Mouse (Mus musculus) liver, embryonic 13.5 days (tissue): ENCODE results near the gene Sez6. TPM values are rescaled to one million over a fixed set of nuclear protein-coding genes. Genes with fewer than 3 reads are reported as not detected.
A peak's percentile ranks its signal among the peaks of the same experiment; 100 is the strongest.

Experiments
- ATAC-seq: fragments of 200-750 bp; cut with Nextera tagmentation; 2 replicates; pipeline ENCODE4 v1.8.0; 2017; ENCODE audit warnings: low read depth, mild to moderate bottlenecking, moderate number of reproducible peaks, moderate library complexity
- DNase-seq: peaks from one replicate; pipeline ENCODE4 v3.0.0; 2022
- H3K27ac ChIP-seq: fragments of 300-500 bp; sonication (generic); 2 replicates; pipeline ENCODE4 v1.5.1; 2015; ENCODE audit warnings: moderate library complexity, mild to moderate bottlenecking, inconsistent platforms
- H3K27me3 ChIP-seq: fragments of 300-500 bp; sonication (generic); 2 replicates; pipeline ENCODE4 v1.6.1; 2015; ENCODE audit warnings: mild to moderate bottlenecking, inconsistent platforms
- H3K36me3 ChIP-seq: fragments of 300-500 bp; sonication (generic); 2 replicates; pipeline ENCODE4 v1.6.1; 2015; ENCODE audit warnings: mild to moderate bottlenecking, inconsistent platforms
- H3K4me1 ChIP-seq: fragments of 300-500 bp; sonication (generic); replicated peaks from 2 replicates; pipeline ENCODE4 v1.6.1; 2015; ENCODE audit warnings: inconsistent platforms
- H3K4me2 ChIP-seq: fragments of 300-500 bp; sonication (generic); 2 replicates; pipeline ENCODE4 v1.6.1; 2015; ENCODE audit warnings: inconsistent platforms, mild to moderate bottlenecking, moderate library complexity
- H3K4me3 ChIP-seq: fragments of 300-500 bp; sonication (generic); replicated peaks from 2 replicates; pipeline ENCODE4 v1.5.1; 2015; ENCODE audit warnings: mild to moderate bottlenecking, inconsistent platforms
- H3K9ac ChIP-seq: fragments of 300-500 bp; sonication (generic); 2 replicates; pipeline ENCODE4 v1.6.1; 2015; ENCODE audit warnings: mild to moderate bottlenecking, inconsistent platforms
- H3K9me3 ChIP-seq: fragments of 300-500 bp; sonication (generic); replicated peaks from 2 replicates; pipeline ENCODE4 v1.6.1; 2016; ENCODE audit warnings: inconsistent platforms
- WGBS: fragments of 180-500 bp; shearing (Covaris S2); methylation state at CpG from one replicate; pipeline ENCODE4 v1.1.7; 2015; ENCODE audit not compliant: insufficient replicate concordance; 5-methylcytosine and 5-hydroxymethylcytosine counted together
- polyA plus RNA-seq: library from polyadenylated mRNA; unstranded; fragments of >200 nt; fragmentation: Nextera tagmentation; extraction: Ambion mirVana; gene quantifications from 2 replicates; pipeline ENCODE4 v1.2.1, GENCODE M21; 2015

The Sez6 gene
- polyA plus RNA-seq, 1 experiment from 2014 or later, result 0.20 TPM

DNA sequence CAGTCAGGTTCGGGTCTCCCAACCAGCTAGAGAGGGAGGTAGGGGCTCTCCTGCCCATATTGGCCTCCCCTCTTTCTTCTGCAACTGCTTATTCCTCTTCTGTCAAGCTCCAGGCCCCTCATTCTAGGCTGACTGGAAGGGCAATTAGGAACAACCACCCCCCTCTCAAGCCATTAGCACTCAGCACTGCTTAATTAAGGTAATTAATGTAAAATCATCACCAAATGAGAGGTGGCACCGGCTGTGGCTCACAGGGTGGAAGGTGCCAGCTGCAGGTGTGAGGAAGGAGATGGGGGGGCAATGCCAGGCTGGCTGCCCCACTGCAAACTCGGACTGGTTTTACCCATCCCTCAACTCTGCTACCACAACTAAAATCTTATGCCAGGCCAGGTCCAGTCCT, 25.8 kb downstream of the Sez6 start:
- Histone ChIP-seq H3K9ac (no peak overlapping the region), H3K4me2 (no peak overlapping the region), H3K9me3 (no peaks in the 10 kb centered on the region), H3K4me1 (no peaks in the 10 kb centered on the region), H3K27me3 (peaks cover 59% of the 10 kb centered on the region), H3K36me3 (no peaks in the 10 kb centered on the region), H3K4me3 (no peak overlapping the region), H3K27ac (no peak overlapping the region)
- DNase-seq, result no peak
- 51% methylated on average over 3 of the region's 3 CpGs for WGBS
- ATAC-seq, result no peak

DNA sequence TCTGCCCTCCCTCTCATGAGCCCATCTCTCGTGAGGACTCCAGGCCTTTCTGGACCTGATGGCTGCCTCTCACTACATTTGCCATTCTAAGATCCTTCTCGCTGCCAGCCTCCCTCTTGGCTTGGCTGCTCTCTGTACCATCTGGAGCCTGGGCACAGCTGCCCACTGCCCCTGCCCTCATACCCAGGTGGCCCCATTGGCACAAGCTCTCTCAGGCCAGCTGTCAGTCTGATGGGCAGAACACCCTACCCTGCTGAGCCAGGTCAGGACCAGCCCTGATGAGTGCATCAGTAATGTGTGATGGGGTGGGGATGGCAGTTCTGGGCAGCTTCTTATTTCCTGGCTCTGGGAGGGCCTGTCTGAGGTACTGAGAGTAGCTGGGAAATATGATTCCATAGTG, 27.7 kb downstream of the Sez6 start:
- Histone ChIP-seq H3K9ac (no peak overlapping the region), H3K36me3 (no peaks in the 10 kb centered on the region), H3K27me3 (peaks cover 56% of the 10 kb centered on the region), H3K4me3 (no peak overlapping the region), H3K27ac (no peak overlapping the region), H3K9me3 (no peaks in the 10 kb centered on the region), H3K4me2 (no peak overlapping the region), H3K4me1 (no peaks in the 10 kb centered on the region)
- no peak for DNase-seq
- ATAC-seq, result no peak
- 70% methylated on average over 2 of the region's 2 CpGs for WGBS

GRCm38 (mm10) chr11:77958932-77959331, 28.3 kb downstream of the Sez6 start:
- no peaks in the 10 kb centered on the region for H3K36me3 ChIP-seq
- no peak for DNase-seq
- H3K9ac ChIP-seq, result no peak overlapping the region
- H3K9me3 ChIP-seq, result no peaks in the 10 kb centered on the region
- H3K4me1 ChIP-seq, result no peaks in the 10 kb centered on the region
- no peak overlapping the region for H3K4me3 ChIP-seq
- no peak overlapping the region for H3K27ac ChIP-seq
- no peak overlapping the region for H3K4me2 ChIP-seq
- no peak for ATAC-seq
- H3K27me3 ChIP-seq, result peaks cover 53% of the 10 kb centered on the region
- 52% methylated on average over 9 of the region's 9 CpGs for WGBS

DNA sequence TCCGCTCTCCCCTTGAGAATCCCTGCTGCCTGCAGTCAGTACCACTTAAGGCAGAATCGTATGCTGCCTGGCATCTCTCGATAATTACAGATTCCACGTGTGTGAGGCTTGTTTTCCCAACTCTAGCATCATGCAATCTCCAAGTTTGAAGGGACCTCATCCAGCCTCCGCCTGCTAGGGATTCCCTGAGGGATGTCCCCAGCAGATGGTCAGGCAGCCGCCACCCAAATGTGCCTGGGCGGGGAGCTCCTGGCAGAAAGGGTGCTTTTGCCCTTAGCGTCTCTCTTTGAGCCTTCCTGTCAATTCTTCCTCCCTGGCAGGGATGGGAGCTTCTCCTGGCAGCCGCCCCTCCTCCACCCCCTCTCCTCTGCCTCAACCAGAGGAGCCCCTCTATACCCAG, 29.6 kb downstream of the Sez6 start:
- Histone ChIP-seq H3K4me2 (no peak overlapping the region), H3K36me3 (no peaks in the 10 kb centered on the region), H3K9ac (no peak overlapping the region), H3K27ac (no peak overlapping the region), H3K4me3 (no peak overlapping the region), H3K4me1 (no peaks in the 10 kb centered on the region), H3K9me3 (no peaks in the 10 kb centered on the region), H3K27me3 (peaks cover 49% of the 10 kb centered on the region)
- ATAC-seq (no peak), DNase-seq (no peak)
- 43% methylated on average over 9 of the region's 9 CpGs for WGBS

DNA sequence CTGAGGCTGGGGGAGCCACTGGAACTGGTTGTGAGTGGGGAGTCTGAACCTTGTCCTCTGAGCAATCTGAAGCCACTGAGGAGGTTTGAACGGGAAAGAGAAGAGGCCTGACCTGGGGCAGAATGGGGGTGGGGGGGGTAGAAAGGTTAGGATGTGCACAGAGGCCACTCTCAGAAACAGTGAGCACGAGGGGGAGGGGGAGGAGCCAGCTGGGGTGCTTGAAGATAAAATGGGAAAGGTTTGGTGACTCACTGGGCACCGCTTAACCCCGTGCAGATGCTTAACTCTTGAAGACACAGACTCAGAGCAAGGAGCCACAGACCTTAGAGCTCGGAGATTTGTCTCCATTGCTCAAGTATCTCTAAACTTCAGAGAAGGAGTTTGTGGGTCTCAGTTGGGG, 30.3 kb downstream of the Sez6 start:
- no peaks in the 10 kb centered on the region for H3K36me3 ChIP-seq
- H3K27ac ChIP-seq, result no peak overlapping the region
- H3K4me3 ChIP-seq, result no peak overlapping the region
- no peak overlapping the region for H3K9ac ChIP-seq
- no peak for ATAC-seq
- 32% methylated on average over 5 of the region's 5 CpGs for WGBS
- H3K9me3 ChIP-seq, result no peaks in the 10 kb centered on the region
- no peak for DNase-seq
- peaks cover 51% of the 10 kb centered on the region for H3K27me3 ChIP-seq
- no peaks in the 10 kb centered on the region for H3K4me1 ChIP-seq
- H3K4me2 ChIP-seq, result no peak overlapping the region

DNA sequence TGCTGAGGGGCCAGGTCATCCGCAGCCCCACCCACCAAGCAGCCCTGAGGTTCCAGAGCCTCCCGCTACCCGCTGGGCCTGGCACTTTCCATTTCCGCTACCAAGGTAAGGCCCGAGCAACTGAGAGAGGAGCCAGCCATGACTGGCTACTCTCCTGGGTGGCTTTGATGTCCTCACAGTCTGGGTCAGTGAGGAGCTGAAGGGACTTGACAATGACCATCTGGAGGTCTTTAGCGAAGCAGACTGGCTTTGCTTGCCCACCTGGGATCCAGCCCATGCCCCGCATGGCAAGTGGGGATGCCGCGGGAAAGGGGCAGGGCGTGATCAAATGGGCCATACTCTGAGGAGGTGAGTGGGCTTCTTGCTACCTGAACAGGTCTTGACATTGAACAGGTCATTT, 32.3 kb downstream of the Sez6 start:
- 80% methylated on average over 10 of the region's 10 CpGs for WGBS
- H3K4me2 ChIP-seq, result no peak overlapping the region
- H3K36me3 ChIP-seq, result no peaks in the 10 kb centered on the region
- H3K9me3 ChIP-seq, result no peaks in the 10 kb centered on the region
- H3K4me3 ChIP-seq, result no peak overlapping the region
- ATAC-seq (no peak), DNase-seq (no peak)
- no peak overlapping the region for H3K27ac ChIP-seq
- no peak overlapping the region for H3K9ac ChIP-seq
- peaks cover 53% of the 10 kb centered on the region for H3K27me3 ChIP-seq
- no peaks in the 10 kb centered on the region for H3K4me1 ChIP-seq

- 30% methylated on average over 19 of the region's 19 CpGs for WGBS
- H3K4me3 ChIP-seq, result no peak overlapping the region
- H3K9ac ChIP-seq, result no peak overlapping the region
- H3K27ac ChIP-seq, result no peak overlapping the region
- H3K27me3 ChIP-seq, result peaks cover 45% of the 10 kb centered on the region
- no peaks in the 10 kb centered on the region for H3K9me3 ChIP-seq
- H3K36me3 ChIP-seq, result no peaks in the 10 kb centered on the region
- no peaks in the 10 kb centered on the region for H3K4me1 ChIP-seq
- H3K4me2 ChIP-seq, result no peak overlapping the region
- ATAC-seq (no peak), DNase-seq (no peak)
Observed at GRCm38 (mm10) chr11:77964415-77965095, 34.0 kb downstream of the Sez6 start.

GRCm38 (mm10) chr11:77965101-77966036, 34.8 kb downstream of the Sez6 start:
- DNase-seq (no peak), ATAC-seq (no peak)
- H3K4me1 ChIP-seq, result no peaks in the 10 kb centered on the region
- no peaks in the 10 kb centered on the region for H3K36me3 ChIP-seq
- peaks cover 43% of the 10 kb centered on the region for H3K27me3 ChIP-seq
- WGBS, result 41% methylated on average over 17 of the region's 17 CpGs
- H3K9ac ChIP-seq, result no peak overlapping the region
- no peaks in the 10 kb centered on the region for H3K9me3 ChIP-seq
- no peak overlapping the region for H3K4me2 ChIP-seq
- no peak overlapping the region for H3K27ac ChIP-seq
- H3K4me3 ChIP-seq, result no peak overlapping the region

DNA sequence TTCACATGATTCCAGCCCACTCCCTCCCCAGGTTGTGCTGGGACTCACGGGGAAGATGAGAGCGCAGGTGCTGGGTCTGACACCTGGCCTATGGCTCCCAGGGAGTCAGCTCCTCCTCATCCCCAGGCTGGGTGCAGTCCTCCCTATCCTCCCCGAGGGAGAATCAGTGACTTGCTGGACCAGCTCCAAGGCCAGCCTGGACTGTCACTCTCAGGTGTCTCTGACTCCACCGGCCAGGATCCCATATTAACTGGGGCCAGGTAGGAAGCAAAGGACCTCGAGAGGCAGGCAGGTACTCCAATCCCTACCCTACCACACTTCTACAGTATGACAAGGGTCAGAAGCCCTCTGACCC, 35.4 kb downstream of the Sez6 start:
- Histone ChIP-seq H3K4me1 (no peaks in the 10 kb centered on the region), H3K4me3 (no peak overlapping the region), H3K36me3 (no peaks in the 10 kb centered on the region), H3K4me2 (no peak overlapping the region), H3K27ac (no peak overlapping the region), H3K9me3 (no peaks in the 10 kb centered on the region), H3K27me3 (peaks cover 44% of the 10 kb centered on the region), H3K9ac (no peak overlapping the region)
- ATAC-seq (no peak), DNase-seq (no peak)
- 55% methylated on average over 5 of the region's 5 CpGs for WGBS

DNA sequence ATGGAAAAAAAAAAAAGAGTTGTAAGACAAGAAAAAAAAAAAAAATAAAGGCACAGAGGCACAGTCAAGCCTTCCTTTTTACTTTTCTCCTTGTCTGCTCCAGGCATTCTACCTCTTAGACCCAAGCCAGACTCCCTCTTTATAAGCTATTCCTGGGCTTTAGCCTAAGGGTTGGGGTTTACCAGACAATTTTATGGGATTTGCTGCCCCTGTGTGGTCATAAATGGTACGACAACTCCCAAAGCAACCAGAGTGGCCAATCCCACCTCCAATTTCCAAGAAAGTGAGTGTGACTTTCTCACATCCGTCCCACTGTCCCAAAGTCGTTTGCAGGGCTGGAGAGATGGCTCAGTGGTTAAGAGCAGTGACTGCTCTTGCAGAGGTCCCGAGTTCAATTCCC, 36.5 kb downstream of the Sez6 start:
- under 1% methylated on average over 4 of the region's 4 CpGs for WGBS
- DNase-seq, result peak; percentile 35
- H3K4me1 ChIP-seq, result no peaks in the 10 kb centered on the region

GRCm38 (mm10) chr11:77968786-77969185, 38.2 kb downstream of the Sez6 start:
- Histone ChIP-seq H3K36me3 (no peaks in the 10 kb centered on the region), H3K9me3 (no peaks in the 10 kb centered on the region), H3K4me3 (no peak overlapping the region), H3K4me2 (no peak overlapping the region), H3K27me3 (peaks cover 57% of the 10 kb centered on the region), H3K27ac (no peak overlapping the region), H3K4me1 (no peaks in the 10 kb centered on the region), H3K9ac (no peak overlapping the region)
- no peak for DNase-seq
- no peak for ATAC-seq
- WGBS, result 40% methylated on average over 4 of the region's 4 CpGs

More for the DNA sequence above, 36.5 kb downstream of the Sez6 start:
- no peaks in the 10 kb centered on the region for H3K9me3 ChIP-seq
- ATAC-seq, result no peak
- H3K9ac ChIP-seq, result no peak overlapping the region
- H3K36me3 ChIP-seq, result no peaks in the 10 kb centered on the region
- H3K4me3 ChIP-seq, result no peak overlapping the region
- H3K27ac ChIP-seq, result no peak overlapping the region
- H3K4me2 ChIP-seq, result no peak overlapping the region
- peaks cover 47% of the 10 kb centered on the region for H3K27me3 ChIP-seq

GRCm38 (mm10) chr11:77970718-77971117, 40.1 kb downstream of the Sez6 start:
- H3K4me2 ChIP-seq, result no peak overlapping the region
- H3K36me3 ChIP-seq, result no peaks in the 10 kb centered on the region
- no peak overlapping the region for H3K27ac ChIP-seq
- H3K27me3 ChIP-seq, result peaks cover 70% of the 10 kb centered on the region
- H3K9ac ChIP-seq, result no peak overlapping the region
- DNase-seq (no peak), ATAC-seq (no peak)
- H3K9me3 ChIP-seq, result no peaks in the 10 kb centered on the region
- no peak overlapping the region for H3K4me3 ChIP-seq
- no peaks in the 10 kb centered on the region for H3K4me1 ChIP-seq
- 68% methylated on average over 6 of the region's 6 CpGs for WGBS
